Mouse (Mus musculus) intestine, embryonic 14.5 days (tissue): ENCODE data around the gene Mrps17. TPM values are rescaled to one million over a fixed set of nuclear protein-coding genes. Genes with fewer than 3 reads are reported as not detected.

Source experiments
- ATAC-seq: fragments of 200-750 bp; cut with Nextera tagmentation; replicated peaks from 2 replicates; pipeline ENCODE4 v1.8.0; 2017; ENCODE audit warnings: low read depth, moderate number of reproducible peaks, moderate TSS enrichment, moderate library complexity; ENCODE audit not compliant: low FRiP score, low TSS enrichment
- DNase-seq: peaks from one replicate; pipeline ENCODE4 v3.0.0-alpha.2; 2018; ENCODE audit warnings: low spot score
- H3K27ac ChIP-seq: fragments of 300-500 bp; sonication (generic); 2 replicates; pipeline ENCODE4 v1.5.1; 2014; ENCODE audit warnings: low read depth, mild to moderate bottlenecking, control low read depth
- H3K27me3 ChIP-seq: fragments of 300-500 bp; sonication (generic); replicated peaks from 2 replicates; pipeline ENCODE4 v1.6.1; 2014; ENCODE audit warnings: low read length, control low read depth; ENCODE audit not compliant: control insufficient read depth, insufficient read depth
- H3K36me3 ChIP-seq: fragments of 300-500 bp; sonication (generic); 2 replicates; pipeline ENCODE4 v1.6.1; 2014; ENCODE audit warnings: low read length, control low read depth; ENCODE audit not compliant: control insufficient read depth, insufficient read depth
- H3K4me1 ChIP-seq: fragments of 300-500 bp; sonication (generic); replicated peaks from 2 replicates; pipeline ENCODE4 v1.6.1; 2014; ENCODE audit warnings: low read length, control low read depth, mixed read lengths; ENCODE audit not compliant: control insufficient read depth, insufficient read depth
- H3K4me2 ChIP-seq: fragments of 300-500 bp; sonication (generic); 2 replicates; pipeline ENCODE4 v1.6.1; 2014; ENCODE audit warnings: low read length
- H3K4me3 ChIP-seq: fragments of 300-500 bp; sonication (generic); 2 replicates; pipeline ENCODE4 v1.5.1; 2014; ENCODE audit warnings: low read depth, low read length, control low read depth, mixed read lengths
- H3K9ac ChIP-seq: fragments of 300-500 bp; sonication (generic); 2 replicates; pipeline ENCODE4 v1.6.1; 2014; ENCODE audit warnings: mild to moderate bottlenecking, low read length
- H3K9me3 ChIP-seq: fragments of 300-500 bp; sonication (generic); 2 replicates; pipeline ENCODE4 v1.6.1; 2016; ENCODE audit warnings: low read length, control low read depth; ENCODE audit not compliant: control insufficient read depth
- WGBS: fragments of 180-500 bp; shearing (Covaris S2); extraction: QIAGEN DNeasy Blood & Tissue Kit; methylation state at CpG from one replicate; pipeline ENCODE4 v1.1.7; 2014; 5-methylcytosine and 5-hydroxymethylcytosine counted together
- polyA plus RNA-seq: library from polyadenylated mRNA; unstranded; fragments of >200 nt; fragmentation: Nextera tagmentation; extraction: Ambion mirVana; gene quantifications from 2 replicates; pipeline ENCODE4 v1.2.1, GENCODE M21; 2014

The Mrps17 gene
- polyA plus RNA-seq, 1 experiment from 2014 or later = 218 TPM

DNA sequence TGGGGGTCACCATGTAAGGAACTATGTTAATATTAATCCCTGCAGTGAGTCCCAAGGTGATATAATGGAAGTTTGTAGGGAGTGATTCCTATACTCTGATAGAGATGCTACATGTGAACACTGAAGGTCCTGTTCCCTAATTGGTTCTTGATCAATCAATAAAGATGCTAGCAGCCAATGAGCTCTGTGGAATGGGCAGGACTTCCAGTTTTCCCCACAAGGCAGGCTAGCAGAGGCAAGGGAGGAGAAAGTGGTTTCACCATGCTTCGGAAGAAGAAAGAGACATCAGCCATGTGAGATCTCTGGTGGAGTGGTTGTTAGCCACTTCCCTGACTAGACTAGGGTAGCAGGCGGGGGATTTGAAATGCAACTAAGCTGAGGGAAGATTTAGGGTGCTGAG is 14.8 kb upstream of the Mrps17 start:
- ATAC-seq = no peak
- 31% methylated on average over 2 of the region's 2 CpGs for WGBS
- Histone ChIP-seq H3K4me2 (no peak overlapping the region), H3K27ac (no peak overlapping the region), H3K36me3 (no peaks in the 10 kb centered on the region), H3K4me1 (no peaks in the 10 kb centered on the region), H3K4me3 (no peak overlapping the region), H3K9me3 (no peaks in the 10 kb centered on the region), H3K27me3 (no peaks in the 10 kb centered on the region), H3K9ac (no peak overlapping the region)
- no peak for DNase-seq

DNA sequence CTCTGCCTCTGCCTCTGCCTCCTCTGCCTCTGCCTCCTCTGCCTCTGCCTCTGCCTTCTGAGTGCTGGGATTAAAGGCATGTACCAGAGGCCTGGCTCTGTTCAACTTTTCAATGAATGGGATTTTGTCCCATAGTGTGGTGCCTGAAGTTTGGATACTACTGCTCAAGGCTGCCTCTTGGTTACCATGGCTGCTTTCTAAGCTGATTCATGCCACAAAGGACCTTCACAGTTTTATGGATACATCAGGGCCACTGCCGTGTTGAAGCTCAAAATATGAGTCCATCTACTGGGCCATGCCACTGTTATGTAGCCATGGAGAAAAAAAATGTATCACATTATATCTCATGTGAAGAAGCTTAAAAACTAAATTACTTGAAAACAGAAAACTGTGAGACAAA is 13.6 kb upstream of the Mrps17 start:
- H3K9me3 ChIP-seq = no peaks in the 10 kb centered on the region
- no peak for ATAC-seq

DNA sequence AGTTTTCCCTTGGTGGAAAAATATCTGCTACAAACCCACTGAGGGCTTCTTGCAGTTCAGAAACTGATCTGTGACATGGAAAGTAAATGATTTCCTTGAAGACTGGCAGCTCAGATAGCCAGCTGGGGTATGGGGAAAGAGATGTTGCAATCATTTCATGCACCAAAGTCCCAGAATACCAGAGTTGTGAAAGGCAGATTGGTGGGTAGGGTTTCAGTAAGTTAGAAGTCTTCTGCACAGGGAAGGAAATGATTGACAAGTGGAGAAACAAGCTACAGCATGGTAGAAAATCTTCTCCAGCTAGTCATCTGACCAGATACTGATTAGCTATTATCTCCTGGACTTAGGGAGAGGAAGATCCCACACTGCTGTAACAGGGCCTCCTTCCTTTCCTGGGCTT is 11.9 kb upstream of the Mrps17 start:
- Histone ChIP-seq H3K36me3 (no peaks in the 10 kb centered on the region), H3K9me3 (no peaks in the 10 kb centered on the region), H3K27me3 (no peaks in the 10 kb centered on the region), H3K4me3 (no peak overlapping the region), H3K9ac (no peak overlapping the region), H3K4me1 (no peaks in the 10 kb centered on the region), H3K4me2 (no peak overlapping the region), H3K27ac (no peak overlapping the region)
- no peak for ATAC-seq
- DNase-seq = no peak

More for the DNA sequence above, 13.6 kb upstream of the Mrps17 start:
- Histone ChIP-seq H3K27me3 (no peaks in the 10 kb centered on the region), H3K4me1 (no peaks in the 10 kb centered on the region), H3K9ac (no peak overlapping the region), H3K4me2 (no peak overlapping the region), H3K27ac (no peak overlapping the region), H3K4me3 (no peak overlapping the region), H3K36me3 (no peaks in the 10 kb centered on the region)
- DNase-seq = no peak
- WGBS = 71% methylated on average over 1 of the region's 1 CpGs

DNA sequence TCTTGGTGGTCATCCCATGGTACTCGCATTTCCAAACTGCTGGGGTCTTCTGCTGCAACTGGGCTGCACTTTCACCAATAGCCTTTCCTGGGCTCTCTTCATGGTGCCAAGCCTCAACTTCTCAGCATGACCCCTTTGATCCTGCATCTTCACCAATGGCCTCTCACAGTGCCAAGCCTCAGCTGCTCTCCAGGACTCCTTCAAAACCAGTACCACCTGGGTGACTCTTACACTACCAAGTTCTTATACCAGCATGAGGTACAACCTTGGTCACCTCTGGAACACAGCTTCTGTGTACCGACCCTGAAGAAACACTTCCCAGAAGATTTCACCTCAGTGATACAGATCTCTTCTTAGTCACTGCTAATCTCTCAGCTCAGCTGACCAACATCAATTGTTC is 6.9 kb upstream of the Mrps17 start, which contains the start of gene Sept14:
TSS of gene Sept14 (minus strand) at position 101 of the 400 bp plus-strand sequence.
- Histone ChIP-seq H3K27me3 (no peaks in the 10 kb centered on the region; the same call in 1 of the 2 replicates), H3K4me3 (no peak within 1 kb of the TSS), H3K4me2 (no peak within 1 kb of the TSS), H3K4me1 (no peaks in the 10 kb centered on the region), H3K36me3 (no peaks in the 10 kb centered on the region), H3K27ac (no peak within 1 kb of the TSS), H3K9ac (no peak within 1 kb of the TSS), H3K9me3 (no peaks in the 10 kb centered on the region)
- 62% methylated on average over 2 of the region's 2 CpGs for whole genome bisulfite sequencing
- ATAC-seq = no peak
- no peak for DNase-seq

DNA sequence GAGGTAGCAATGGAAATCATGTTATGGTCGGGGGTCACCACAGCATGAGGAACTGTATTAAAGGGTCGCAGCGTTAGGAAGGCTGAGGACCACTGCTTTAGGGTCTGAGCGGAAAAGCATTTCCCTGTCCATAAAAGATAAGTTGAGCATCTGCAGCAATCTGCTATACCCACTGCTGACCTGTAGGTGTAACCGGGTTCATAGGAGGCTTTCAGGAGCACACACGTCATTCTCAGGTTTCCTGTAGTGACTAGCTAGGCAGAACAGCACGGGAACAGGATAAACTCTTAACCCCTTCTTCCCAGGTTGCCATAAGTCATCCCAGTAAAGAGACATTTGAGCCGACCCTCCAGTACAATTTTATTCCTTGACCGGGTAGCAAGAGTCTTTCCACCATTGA is 1.7 kb downstream of the Mrps17 start:
- Histone ChIP-seq H3K4me2 (no peak overlapping the region), H3K9me3 (no peaks in the 10 kb centered on the region), H3K27ac (no peak overlapping the region), H3K4me1 (peaks cover 7% of the 10 kb centered on the region), H3K4me3 (no peak overlapping the region), H3K36me3 (peaks cover 36% of the 10 kb centered on the region), H3K9ac (no peak overlapping the region), H3K27me3 (no peaks in the 10 kb centered on the region; the same call in 1 of the 2 replicates)
- ATAC-seq (no peak), DNase-seq (no peak)
- 80% methylated on average over 9 of the region's 9 CpGs for WGBS

DNA sequence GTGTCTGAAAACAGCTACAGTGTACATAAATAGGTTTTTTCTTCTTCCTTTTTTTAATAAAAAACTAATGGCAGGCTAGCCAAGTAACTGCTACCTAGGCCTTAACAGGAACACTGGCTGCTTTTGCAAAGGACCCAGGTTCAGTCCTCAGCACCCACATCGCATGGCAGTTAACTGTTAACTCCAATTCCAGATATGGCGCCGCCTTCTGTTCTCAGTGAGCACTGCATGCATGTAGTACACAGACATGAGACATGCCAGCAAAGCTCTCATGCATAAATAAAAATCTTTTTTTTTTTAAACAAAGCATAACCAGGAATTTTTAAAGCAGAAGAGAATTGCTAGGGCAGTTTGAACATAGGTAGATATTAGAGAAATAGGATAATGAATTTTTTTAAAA is 4.9 kb downstream of the Mrps17 start:
- no peak for ATAC-seq
- no peak overlapping the region for H3K9ac ChIP-seq
- H3K4me1 ChIP-seq = peaks cover 7% of the 10 kb centered on the region
- H3K27me3 ChIP-seq = no peaks in the 10 kb centered on the region
- WGBS = 83% methylated on average over 3 of the region's 3 CpGs
- DNase-seq = peak; percentile 44
- H3K9me3 ChIP-seq = no peaks in the 10 kb centered on the region
- H3K4me2 ChIP-seq = no peak overlapping the region
- no peak overlapping the region for H3K27ac ChIP-seq
- no peak overlapping the region for H3K4me3 ChIP-seq
- peaks cover 36% of the 10 kb centered on the region for H3K36me3 ChIP-seq

DNA sequence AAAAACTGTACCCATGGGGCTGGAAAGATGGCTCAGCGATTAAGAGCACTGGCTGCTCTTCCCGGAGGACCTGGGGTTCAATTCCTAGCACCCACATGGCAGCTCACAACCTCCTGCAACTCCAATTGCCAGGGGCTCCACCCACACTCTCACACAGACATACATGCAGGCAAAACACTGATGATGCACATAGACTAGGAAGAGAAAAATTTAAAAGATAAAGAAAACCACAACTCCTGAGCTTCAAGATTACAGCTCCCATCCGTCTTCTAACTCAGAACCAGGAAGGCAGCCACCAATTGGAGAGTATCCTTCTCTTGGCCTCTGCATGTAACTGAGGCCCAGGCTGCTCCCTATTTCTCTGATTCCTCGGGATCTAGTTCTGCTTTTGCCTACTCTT is 9.0 kb downstream of the Mrps17 start:
- Histone ChIP-seq H3K9ac (peak overlapping the region; percentile 87), H3K36me3 (peaks cover 9% of the 10 kb centered on the region), H3K4me2 (peak overlapping the region; percentile 63), H3K4me1 (peaks cover 16% of the 10 kb centered on the region), H3K9me3 (no peaks in the 10 kb centered on the region), H3K27me3 (no peaks in the 10 kb centered on the region), H3K4me3 (peak overlapping the region; percentile 70), H3K27ac (peak overlapping the region; percentile 98)
- DNase-seq = no peak
- ATAC-seq = 0 out of 2 replicates have a peak, but pooled peaks have one; percentile 2
- 45% methylated on average over 4 of the region's 4 CpGs for WGBS

DNA sequence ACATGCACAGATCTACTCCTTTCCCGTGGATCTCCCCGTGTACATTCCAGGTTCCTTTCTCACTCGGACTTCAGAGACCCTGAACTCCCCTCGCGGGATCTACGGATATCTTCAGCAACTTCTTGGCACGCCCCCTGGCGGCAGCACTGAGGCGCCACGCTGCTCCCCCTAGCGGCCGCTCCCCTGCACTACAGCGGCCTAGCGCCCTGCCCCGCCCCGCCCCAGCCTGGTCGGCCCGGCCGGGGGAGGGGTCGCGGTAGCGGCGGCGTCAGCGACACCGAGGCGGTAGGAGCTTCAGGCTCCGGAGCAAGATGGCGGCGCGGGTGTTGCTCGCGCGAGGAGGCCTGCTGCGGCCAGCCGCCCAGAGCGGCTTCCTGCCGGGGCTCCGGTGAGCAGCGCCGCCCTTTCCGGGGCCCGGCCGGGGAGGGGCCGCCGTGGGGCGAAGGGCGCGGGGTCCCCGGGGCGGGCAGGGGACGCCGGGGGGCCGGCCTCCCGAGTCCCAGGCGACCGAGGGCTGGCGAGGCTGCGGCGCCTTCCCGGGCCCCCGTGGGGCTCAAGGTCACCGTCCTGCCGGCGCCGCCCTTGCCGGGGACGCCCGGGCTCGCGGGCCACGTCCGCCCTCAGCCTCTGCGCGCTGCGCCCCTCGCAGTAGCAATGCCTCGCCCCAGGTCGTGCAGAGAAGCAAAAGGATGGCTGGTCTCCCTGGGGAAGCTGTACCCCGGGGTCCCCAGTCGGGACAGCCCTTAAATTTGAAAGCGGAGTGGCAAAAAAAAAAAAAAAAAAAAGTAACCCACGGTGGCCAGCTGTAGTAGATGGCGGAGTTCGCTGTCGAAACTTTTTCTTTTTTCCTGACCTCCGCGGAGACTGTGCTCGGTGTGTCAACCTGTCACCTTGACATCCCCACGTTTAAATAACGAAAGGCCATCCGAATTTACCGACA is 9.8 kb downstream of the Mrps17 start, which contains the start of gene Nipsnap2:
TSS of gene Nipsnap2 (plus strand) at position 230 of the 940 bp plus-strand sequence.
- H3K9me3 ChIP-seq = no peaks in the 10 kb centered on the region
- no peaks in the 10 kb centered on the region for H3K27me3 ChIP-seq
- peak within 1 kb of the TSS; percentile 63 for H3K4me2 ChIP-seq
- 0 out of 2 replicates have a peak, but pooled peaks cover 1% of the 10 kb centered on the region for H3K36me3 ChIP-seq
- H3K4me1 ChIP-seq = peaks cover 19% of the 10 kb centered on the region
- H3K4me3 ChIP-seq = peak within 1 kb of the TSS; percentile 70
- peak within 1 kb of the TSS; percentile 87 for H3K9ac ChIP-seq
- peak within 1 kb of the TSS; percentile 98 for H3K27ac ChIP-seq
- under 1% methylated on average over 81 of the region's 93 CpGs for WGBS
- DNase-seq (peak; percentile 100), ATAC-seq (peak; percentile 94)
